Mouse (Mus musculus): ENCODE measurements around the gene Gpc5.

- TF ChIP-seq CHD2 (IDR thresholded peaks at IDR 0.05; ENCODE audit: low read depth, low read length) (no peak), HCFC1 (IDR thresholded peaks at IDR 0.05; ENCODE audit: borderline replicate concordance, insufficient read depth, low read length) (no peak), ZNF384 (IDR thresholded peaks at IDR 0.05; ENCODE audit: low read depth, low read length) (no peak), ZC3H11A (IDR thresholded peaks at IDR 0.05; ENCODE audit: borderline replicate concordance, low read depth, low read length) (no peak)
Observed at GRCm38 (mm10) chr14:115052371-115052770, 39.6 kb upstream of the Gpc5 start.
